Mouse (Mus musculus) hematopoietic multipotent progenitor cell, adult 10-12 weeks (in vitro differentiated cells): ENCODE results near the gene Qser1. TPM values are rescaled to one million over a fixed set of nuclear protein-coding genes. Genes with fewer than 3 reads are reported as not detected.

Experiments
- polyA plus RNA-seq: library from polyadenylated mRNA; stranded (reverse); fragments of >175 nt; gene quantifications from 2 replicates; pipeline ENCODE4 v1.2.3, GENCODE M21; 2012; ENCODE audit warnings: low replicate concordance

The Qser1 gene
- polyA plus RNA-seq: 0.86 and 1.1 TPM in 2 replicates

GRCm38 (mm10) chr2:104816371-104816827 lies at the start of gene Qser1:
TSS of gene Qser1 (minus strand) at chr2:104816760.

GRCm38 (mm10) chr2:104849276-104849990 lies 32.9 kb upstream of the Qser1 start, which contains the start of gene Prrg4:
TSS of gene Prrg4 (minus strand) at chr2:104849876.

DNA sequence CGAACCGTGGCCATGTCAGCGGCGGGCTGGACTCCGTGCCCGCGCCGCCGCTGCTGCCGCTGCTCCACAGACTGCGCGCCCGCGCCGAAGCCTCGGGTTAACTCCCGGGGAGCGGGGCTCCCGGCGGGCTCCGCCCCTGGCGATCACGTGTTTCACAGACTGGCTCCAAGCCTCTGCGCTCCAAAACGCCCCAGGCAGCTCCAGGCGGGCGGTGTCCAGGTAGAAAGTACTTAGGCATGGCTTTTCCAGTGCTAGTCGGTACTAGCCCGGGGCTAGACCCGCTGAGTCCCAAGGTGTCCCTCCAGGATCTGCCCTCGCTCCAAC lies 73.9 kb downstream of the Qser1 start, which contains the start of gene Depdc7:
TSS of gene Depdc7 (minus strand) at position 138 of the 324 bp plus-strand sequence.

DNA sequence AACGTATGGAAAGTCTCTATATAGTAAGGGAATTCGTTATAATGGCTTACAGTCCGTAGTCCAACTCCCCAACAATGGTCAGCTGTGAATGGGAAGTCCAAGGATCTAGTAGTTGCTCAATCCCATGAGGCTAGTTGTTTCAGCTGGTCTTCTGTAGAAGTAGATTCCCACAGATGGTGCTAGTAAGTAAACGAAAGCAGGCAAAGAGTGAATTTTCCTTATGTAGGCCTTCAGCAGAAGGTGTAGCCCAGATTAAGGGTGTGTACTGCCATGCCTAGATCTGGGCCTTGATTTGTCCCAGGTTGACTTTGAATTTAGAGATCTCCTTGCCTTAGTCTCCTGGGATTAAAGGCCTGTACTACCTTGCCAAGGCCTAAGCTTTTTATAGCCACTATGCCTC lies 100.3 kb downstream of the Qser1 start, which contains the start of gene Pin1rt1:
TSS of gene Pin1rt1 (minus strand) at position 101 of the 400 bp plus-strand sequence.

GRCm38 (mm10) chr2:104711585-104712485 lies 104.7 kb downstream of the Qser1 start, which contains the start of gene Tcp11l1:
TSS of gene Tcp11l1 (minus strand) at chr2:104712169.

Other genes with a start within 250 kb of the Qser1 start
- 2.9 and 6.9 TPM in 2 replicates for gene Cstf3, start 226.2 kb downstream of the Qser1 start, polyA plus RNA-seq
- 3.3 and 5.8 TPM in 2 replicates for gene Tcp11l1, start 104.6 kb downstream of the Qser1 start, polyA plus RNA-seq
- not detected in 2 replicates for gene Pin1rt1, start 100.4 kb downstream of the Qser1 start, polyA plus RNA-seq
- gene Depdc7, start 73.9 kb downstream of the Qser1 start, polyA plus RNA-seq: 0.84 and 1.3 TPM in 2 replicates
- gene Prrg4, start 33.1 kb upstream of the Qser1 start, polyA plus RNA-seq: 0.16 and 0.17 TPM in 2 replicates
- gene Ccdc73, start 51.0 kb upstream of the Qser1 start, polyA plus RNA-seq: not detected in 2 replicates
- 3.2 and 6.5 TPM in 2 replicates for gene Eif3m, start 200.3 kb upstream of the Qser1 start, polyA plus RNA-seq